Mouse (Mus musculus) heart, postnatal 0 days (tissue): ENCODE data around the gene Ap4e1. TPM values are rescaled to one million over a fixed set of nuclear protein-coding genes. Genes with fewer than 3 reads are reported as not detected.

ENCODE experiments used
- ATAC-seq: fragments of 200-750 bp; cut with Nextera tagmentation; 2 replicates; pipeline ENCODE4 v1.8.0; 2017; ENCODE audit warnings: low read depth, moderate number of reproducible peaks, moderate library complexity; ENCODE audit not compliant: insufficient read depth
- DNase-seq: peaks from one replicate; pipeline ENCODE4 v3.0.0-alpha.2; 2016; ENCODE audit warnings: low spot score
- H3K27ac ChIP-seq: fragments of 300-500 bp; sonication (generic); 2 replicates; pipeline ENCODE4 v1.5.1; 2014; ENCODE audit warnings: low read depth, mild to moderate bottlenecking
- H3K27me3 ChIP-seq: fragments of 300-500 bp; sonication (generic); 2 replicates; pipeline ENCODE4 v1.6.1; 2014; ENCODE audit warnings: low read length, mixed read lengths; ENCODE audit not compliant: control insufficient read depth, insufficient read depth
- H3K36me3 ChIP-seq: fragments of 300-500 bp; sonication (generic); replicated peaks from 2 replicates; pipeline ENCODE4 v1.6.1; 2014; ENCODE audit warnings: low read length, mixed read lengths; ENCODE audit not compliant: control insufficient read depth, insufficient read depth
- H3K4me1 ChIP-seq: fragments of 300-500 bp; sonication (generic); 2 replicates; pipeline ENCODE4 v1.6.1; 2014; ENCODE audit warnings: antibody characterized with exemption; ENCODE audit not compliant: control insufficient read depth, insufficient read depth
- H3K4me2 ChIP-seq: fragments of 300-500 bp; sonication (generic); 2 replicates; pipeline ENCODE4 v1.6.1; 2014; ENCODE audit warnings: low read depth, mild to moderate bottlenecking, low read length, moderate library complexity
- H3K4me3 ChIP-seq: fragments of 300-500 bp; sonication (generic); 2 replicates; pipeline ENCODE4 v1.5.1; 2014; ENCODE audit warnings: low read depth, low read length
- H3K9ac ChIP-seq: fragments of 300-500 bp; sonication (generic); replicated peaks from 2 replicates; pipeline ENCODE4 v1.6.1; 2014; ENCODE audit warnings: low read depth, low read length, mixed read lengths
- H3K9me3 ChIP-seq: fragments of 300-500 bp; sonication (generic); replicated peaks from 2 replicates; pipeline ENCODE4 v1.6.1; 2016; ENCODE audit warnings: low read length; ENCODE audit not compliant: control insufficient read depth
- CTCF ChIP-seq: IDR thresholded peaks from 2 replicates; pipeline ENCODE4 v1.5.1; 2016; ENCODE audit warnings: antibody characterized with exemption, control low read depth, low read depth
- EP300 ChIP-seq: IDR thresholded peaks from 2 replicates; pipeline ENCODE4 v1.6.1; 2016; ENCODE audit warnings: antibody characterized with exemption, low read depth
- WGBS: fragments of 180-500 bp; shearing (Covaris S2); extraction: QIAGEN DNeasy Blood & Tissue Kit; methylation state at CpG from one replicate; pipeline ENCODE4 v1.1.7; 2014; 5-methylcytosine and 5-hydroxymethylcytosine counted together
- polyA plus RNA-seq: library from polyadenylated mRNA; unstranded; fragments of >200 nt; fragmentation: Nextera tagmentation; extraction: Ambion mirVana; gene quantifications from 2 replicates; pipeline ENCODE4 v1.2.1, GENCODE M21; 2015
- total RNA-seq: library from RNA; depleted of rRNA; stranded (reverse); fragments of >200 nt; gene quantifications from 2 replicates; pipeline ENCODE4 v1.2.3, GENCODE M21; 2014; ENCODE audit warnings: low replicate concordance

The Ap4e1 gene
- total and polyA plus RNA-seq, 2 experiments from 2014 or later, result 4.0 to 8.3 TPM

DNA sequence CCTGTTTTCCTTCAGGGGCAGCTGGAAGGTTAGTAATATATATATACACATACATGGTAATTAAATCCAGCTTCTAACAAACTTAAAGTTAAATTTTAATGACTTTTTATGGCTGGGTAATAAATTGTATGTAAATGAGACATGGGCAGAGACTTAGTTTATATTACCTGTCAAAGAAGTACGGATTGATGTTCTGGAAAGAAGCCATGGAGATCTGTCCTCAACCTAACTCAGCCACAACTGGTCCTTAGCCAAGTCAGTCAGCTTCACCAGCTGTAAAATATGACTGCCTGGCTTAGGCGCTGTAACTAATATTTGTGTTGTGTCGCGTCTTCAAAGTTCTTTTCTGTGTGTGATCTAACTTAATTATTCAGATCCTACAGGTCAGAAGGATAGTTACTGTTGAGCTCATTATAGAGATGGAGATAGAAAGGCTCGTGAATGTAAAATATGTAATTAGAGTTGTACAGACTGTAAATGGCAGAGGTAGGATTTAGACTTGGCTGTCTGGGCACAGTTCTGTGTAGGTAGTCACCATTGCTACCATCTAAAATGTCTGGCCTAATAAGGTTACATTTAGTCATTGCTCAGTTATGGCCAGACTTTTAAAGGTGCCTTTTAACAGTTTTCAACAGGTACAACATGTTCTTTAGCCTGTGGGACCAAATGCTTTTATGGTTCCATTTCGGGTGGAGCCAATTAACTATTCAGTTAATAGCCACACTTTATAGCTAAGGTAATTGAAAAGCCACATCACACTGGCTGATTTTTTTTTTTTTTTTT lies 13.9 kb upstream of the Ap4e1 start:
- no peak overlapping the region for H3K4me3 ChIP-seq
- DNase-seq, result no peak
- no peak for TF ChIP-seq EP300
- TF ChIP-seq CTCF, result no peak
- ATAC-seq, result no peak
- WGBS, result 75% methylated on average over 6 of the region's 6 CpGs
- H3K9me3 ChIP-seq, result no peaks in the 10 kb centered on the region
- H3K36me3 ChIP-seq, result no peaks in the 10 kb centered on the region
- H3K27me3 ChIP-seq, result no peaks in the 10 kb centered on the region
- H3K9ac ChIP-seq, result no peak overlapping the region
- no peaks in the 10 kb centered on the region for H3K4me1 ChIP-seq
- H3K4me2 ChIP-seq, result no peak overlapping the region
- H3K27ac ChIP-seq, result no peak overlapping the region

GRCm38 (mm10) chr2:126996737-126997136 lies 11.8 kb upstream of the Ap4e1 start:
- Histone ChIP-seq H3K4me2 (peak overlapping the region; percentile 53), H3K9me3 (no peaks in the 10 kb centered on the region), H3K4me3 (peak overlapping the region; percentile 23), H3K36me3 (no peaks in the 10 kb centered on the region), H3K27ac (peak overlapping the region; percentile 34; the same call in 1 of the 2 replicates), H3K27me3 (no peaks in the 10 kb centered on the region), H3K9ac (peak overlapping the region; percentile 42), H3K4me1 (no peaks in the 10 kb centered on the region)
- DNase-seq, result peak; percentile 86
- peak; percentile 75; the same call in 1 of the 2 replicates for ATAC-seq
- TF ChIP-seq EP300, result no peak
- TF ChIP-seq CTCF, result peak; percentile 97
- WGBS, result 10% methylated on average over 5 of the region's 5 CpGs

DNA sequence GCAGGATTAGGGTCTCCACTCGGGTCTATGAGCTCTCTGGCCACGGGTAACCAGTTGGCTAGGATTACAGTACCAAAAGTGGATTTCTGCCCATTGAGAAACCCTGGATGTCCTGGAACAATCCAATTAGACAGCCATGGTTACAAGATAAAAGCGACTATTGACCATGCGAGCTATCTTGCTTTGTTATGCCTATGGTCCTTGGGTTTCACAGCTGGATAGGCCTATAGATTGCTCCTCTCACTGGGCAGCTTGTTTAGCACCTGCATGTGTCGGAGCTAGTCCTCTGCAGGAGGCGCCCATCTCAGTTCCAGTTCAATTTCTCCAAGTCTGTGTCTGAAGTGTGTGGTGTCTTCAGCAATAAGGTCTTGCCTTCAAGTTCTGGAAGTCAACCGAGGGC lies 10.3 kb upstream of the Ap4e1 start:
- WGBS, result 62% methylated on average over 7 of the region's 7 CpGs
- no peak for TF ChIP-seq EP300
- TF ChIP-seq CTCF, result no peak
- ATAC-seq (no peak), DNase-seq (no peak)
- no peak overlapping the region for H3K27ac ChIP-seq
- no peak overlapping the region for H3K9ac ChIP-seq
- H3K36me3 ChIP-seq, result no peaks in the 10 kb centered on the region
- no peaks in the 10 kb centered on the region for H3K4me1 ChIP-seq
- no peaks in the 10 kb centered on the region for H3K9me3 ChIP-seq
- no peak overlapping the region for H3K4me2 ChIP-seq
- no peak overlapping the region for H3K4me3 ChIP-seq
- H3K27me3 ChIP-seq, result no peaks in the 10 kb centered on the region

DNA sequence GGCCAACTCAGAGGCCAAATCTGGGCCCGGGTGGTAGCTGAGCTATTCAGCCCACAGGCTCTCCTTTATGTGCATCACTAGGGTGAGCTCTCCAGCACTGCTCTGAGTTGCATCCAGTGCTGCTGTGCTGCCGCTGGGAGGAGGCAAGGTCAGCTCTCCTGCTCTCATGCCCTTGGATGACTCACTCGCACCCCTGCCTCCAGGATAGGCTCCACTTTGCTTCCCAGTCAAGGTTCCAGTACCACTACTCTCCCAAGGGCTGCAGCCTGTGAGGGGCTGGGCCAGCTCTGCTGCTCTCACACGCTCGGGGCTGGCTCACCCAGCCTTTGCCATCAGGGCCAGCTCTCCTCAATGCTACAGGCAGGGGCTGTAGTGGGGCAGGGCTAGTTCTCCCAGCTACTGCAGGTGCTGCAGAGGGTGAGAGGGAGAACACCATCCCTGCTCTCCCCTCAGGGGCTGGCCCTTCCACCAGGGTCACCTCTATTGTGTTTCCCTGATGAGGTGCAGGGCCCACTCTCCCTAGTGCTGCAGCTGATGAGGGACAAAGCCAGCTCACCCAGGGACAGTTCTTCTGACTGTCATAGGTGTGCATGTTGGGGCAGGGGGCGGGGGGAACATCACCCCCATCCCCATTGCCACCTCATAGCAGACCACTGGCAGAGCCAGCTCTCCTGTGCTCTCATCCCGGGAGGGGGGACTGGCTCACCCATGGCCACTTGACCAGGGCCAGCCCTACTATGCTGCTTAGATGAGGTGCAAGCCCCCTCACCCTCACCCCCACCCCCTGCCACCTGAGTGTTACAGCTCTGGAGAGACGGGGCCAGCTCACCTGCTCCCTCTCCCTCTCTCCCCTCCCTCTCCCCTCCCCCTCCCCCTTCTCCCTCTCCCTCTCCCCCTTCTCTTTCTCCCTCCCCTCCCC lies 7.9 kb upstream of the Ap4e1 start:
- H3K27me3 ChIP-seq, result no peaks in the 10 kb centered on the region
- no peak overlapping the region for H3K4me2 ChIP-seq
- DNase-seq (no peak), ATAC-seq (0 out of 2 replicates have a peak, but pooled peaks have one; percentile 36)
- TF ChIP-seq CTCF (no peak), EP300 (no peak)
- no peaks in the 10 kb centered on the region for H3K36me3 ChIP-seq
- H3K9ac ChIP-seq, result no peak overlapping the region
- no peak overlapping the region for H3K27ac ChIP-seq
- 58% methylated on average over 8 of the region's 8 CpGs for WGBS
- no peaks in the 10 kb centered on the region for H3K4me1 ChIP-seq
- H3K4me3 ChIP-seq, result no peak overlapping the region
- no peaks in the 10 kb centered on the region for H3K9me3 ChIP-seq

GRCm38 (mm10) chr2:127004046-127004445 lies 4.5 kb upstream of the Ap4e1 start:
- no peak for DNase-seq
- TF ChIP-seq EP300 (no peak), CTCF (no peak)
- H3K9me3 ChIP-seq, result no peaks in the 10 kb centered on the region
- no peak overlapping the region for H3K9ac ChIP-seq
- H3K36me3 ChIP-seq, result no peaks in the 10 kb centered on the region
- no peaks in the 10 kb centered on the region for H3K4me1 ChIP-seq
- WGBS, result 78% methylated on average over 7 of the region's 7 CpGs
- no peak for ATAC-seq
- H3K27ac ChIP-seq, result no peak overlapping the region
- H3K27me3 ChIP-seq, result no peaks in the 10 kb centered on the region
- H3K4me3 ChIP-seq, result no peak overlapping the region
- H3K4me2 ChIP-seq, result no peak overlapping the region
